11 mouse cellular contexts compared by ENCODE assay signal in the genomic region with DNA sequence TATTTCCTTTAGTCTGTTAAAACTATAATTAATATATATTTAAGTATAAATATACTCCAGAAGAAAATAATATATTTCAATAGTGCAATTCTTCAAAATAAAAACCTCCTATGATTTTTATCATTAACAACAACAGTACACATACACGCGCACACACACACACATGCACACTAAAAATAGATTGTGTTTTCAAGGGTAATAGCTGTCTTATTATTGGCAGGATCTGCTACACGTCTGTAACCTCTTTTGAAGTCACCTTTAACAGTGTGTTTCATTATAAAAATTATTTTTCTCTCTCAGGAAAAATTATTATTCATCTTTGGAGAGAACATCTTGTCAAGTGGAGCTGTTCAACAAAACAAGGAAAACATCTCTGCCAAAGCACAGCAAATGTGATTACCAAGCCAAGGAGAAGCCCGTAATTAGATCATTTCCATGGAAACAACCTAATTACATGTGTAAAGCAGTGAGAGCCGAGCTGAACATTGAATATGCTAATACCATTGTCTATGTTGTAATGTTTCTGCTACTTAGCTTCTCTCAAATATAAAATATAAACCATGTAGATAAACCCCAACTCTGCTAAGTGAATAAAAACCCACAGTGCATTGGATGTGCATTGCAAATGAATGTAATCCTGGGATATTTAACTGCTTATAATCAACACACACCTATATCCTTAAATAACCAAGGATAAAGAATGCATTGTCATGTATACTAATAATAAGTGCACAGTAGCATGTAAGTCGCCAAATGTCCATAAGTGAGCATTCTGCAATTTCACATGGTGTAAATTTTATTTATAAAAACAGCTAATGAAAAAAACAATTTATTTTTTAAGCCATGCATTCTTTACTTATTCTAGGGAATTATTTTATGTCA.
DNase-seq lines count a peak whose midpoint lies in the region; ATAC-seq lines count a peak whose summit lies in the region.
"Had no signal": no experiment of that assay in that cellular context is flagged by ENCODE, and none has a peak within 500 bp of the region (broad histone marks: within the 10 kb centered on the region; RNA-seq: fewer than 3 reads in every experiment).

No protein-coding gene starts in this region.

- H3K27me3 ChIP-seq in midbrain, embryonic 12.5 days, result no peaks in the 10 kb centered on the region

- no peak overlapping the region for H3K27ac ChIP-seq in midbrain, embryonic 12.5 days (replicated peaks)

- peak; percentile 33 for DNase-seq in cerebellum, adult 9-11 months
- DNase-seq in cerebellum, adult 8-10 months, result no peak
- DNase-seq in right cerebral cortex, postnatal 10 days (ENCODE audit: low spot score in 2 of 2), result peak; percentile 26 to 49
- DNase-seq in right cerebral cortex, postnatal 4 days, result no peak
- no peak for DNase-seq in natural killer cell, adult 2 months (ENCODE audit: low spot score in 2 of 2)
- no peak for DNase-seq in urinary bladder, adult 18-20 months (ENCODE audit: low spot score in 2 of 2)
- no peak for DNase-seq in c-Kit-positive CD71-positive TER-119-positive erythroid progenitor cells, embryonic 14.5 days (ENCODE audit: low spot score)
- DNase-seq: adrenal gland, postnatal 25 days; heart, postnatal 10 days had no signal

- 61% methylated on average over 6 of the region's 6 CpGs for WGBS in midbrain, embryonic 12.5 days

- no peaks in the 10 kb centered on the region for H3K9me3 ChIP-seq in midbrain, embryonic 12.5 days

- no peaks in the 10 kb centered on the region for H3K36me3 ChIP-seq in midbrain, embryonic 12.5 days

- no peak overlapping the region for H3K9ac ChIP-seq in midbrain, embryonic 12.5 days (replicated peaks)

- peaks cover 5% of the 10 kb centered on the region; the same call in 1 of the 2 replicates for H3K4me1 ChIP-seq in midbrain, embryonic 12.5 days

- no peak overlapping the region for H3K4me2 ChIP-seq in midbrain, embryonic 12.5 days (replicated peaks)
- H3K4me2 ChIP-seq: liver, embryonic 11.5 days had no signal

- no peak overlapping the region for H3K4me3 ChIP-seq in midbrain, embryonic 12.5 days

- peak; percentile 76 for ATAC-seq in midbrain, embryonic 12.5 days (ENCODE audit: low FRiP score, low read depth)

Comparison
In these comparisons a context has a peak if more than half of its experiments do, and no peak if none do; other contexts are left out.
1. DNase-seq: peak in cerebellum, adult 9-11 months (single experiment) and right cerebral cortex, postnatal 10 days (2 of 2); none in cerebellum, adult 8-10 months (single experiment), right cerebral cortex, postnatal 4 days (single experiment), natural killer cell, adult 2 months (0 of 2), urinary bladder, adult 18-20 months (0 of 2) and c-Kit-positive CD71-positive TER-119-positive erythroid progenitor cells, embryonic 14.5 days (single experiment).